Mouse (Mus musculus): ENCODE measurements around the gene Sh2b2.

Sh2b2 gene

DNA sequence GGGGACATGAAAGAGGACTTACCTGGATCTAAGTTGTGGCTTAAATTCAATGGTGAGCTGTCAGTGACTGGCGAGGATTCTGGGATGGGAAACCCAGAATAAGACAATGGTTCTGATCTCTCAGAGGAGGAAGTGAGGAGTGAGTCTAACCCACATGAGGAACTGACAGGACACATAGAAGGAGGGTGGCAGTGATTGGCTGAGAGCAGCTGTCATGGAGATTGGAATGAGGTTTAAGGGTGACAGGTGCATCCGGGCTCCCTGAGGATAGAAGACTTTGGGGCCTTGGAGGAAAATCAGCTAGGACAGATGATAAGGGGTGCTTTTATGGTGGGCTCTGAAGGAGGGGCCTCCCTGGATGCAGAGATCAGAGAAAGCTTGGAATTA, at the start of gene Sh2b2:
Sh2b2 (minus strand) TSS at position 105 of the 387 bp plus-strand sequence.
- in situ Hi-C loops (cut with MboI, MseI), result no loop called here

DNA sequence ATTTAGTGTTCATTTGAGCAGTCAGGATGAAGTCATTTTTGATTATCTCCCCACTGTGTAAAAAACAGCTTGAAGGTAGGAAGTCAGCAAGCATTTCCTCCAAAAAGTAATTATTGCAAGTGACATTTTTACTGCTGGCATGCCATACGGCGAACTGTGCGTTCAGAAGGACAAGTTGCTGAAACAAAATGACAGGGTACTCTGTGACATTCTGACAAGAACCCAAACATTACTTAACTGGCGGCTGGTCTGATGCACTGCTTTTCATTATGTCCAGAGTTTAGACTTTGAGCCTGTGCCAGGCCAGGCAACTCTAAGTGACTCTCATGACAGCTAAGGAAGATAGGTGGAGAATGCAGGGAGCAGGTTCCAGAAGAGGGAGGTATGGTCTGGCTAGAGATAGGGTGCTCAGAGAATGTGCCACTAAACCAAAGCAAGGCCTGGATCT, 46.6 kb upstream of the Sh2b2 start:
- in situ Hi-C loops (cut with MboI, MseI), result no loop called here

DNA sequence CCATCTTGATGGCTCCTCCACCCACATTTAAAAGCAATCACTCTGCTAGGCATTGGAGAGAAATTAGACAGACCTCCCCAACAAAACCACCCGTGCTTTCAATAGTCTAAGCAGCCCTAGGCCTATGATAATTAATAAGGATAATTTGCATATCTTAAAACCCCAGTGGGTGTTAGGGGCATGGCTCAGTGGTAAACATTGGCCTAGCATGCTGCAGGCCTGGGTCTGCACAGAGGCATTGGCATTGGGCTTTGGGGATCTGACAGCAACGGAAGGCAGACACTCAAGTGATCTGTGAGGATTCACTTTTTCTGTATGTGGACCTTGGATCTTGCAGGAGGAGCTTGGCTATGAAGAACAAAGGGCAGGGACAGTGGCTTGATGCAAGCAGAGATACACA, 46.0 kb upstream of the Sh2b2 start:
- in situ Hi-C loops (cut with MboI, MseI), result no loop called here

GRCm38 (mm10) chr5:136291562-136291961, 45.2 kb upstream of the Sh2b2 start:
- in situ Hi-C loops (cut with MboI, MseI), result no loop called here

DNA sequence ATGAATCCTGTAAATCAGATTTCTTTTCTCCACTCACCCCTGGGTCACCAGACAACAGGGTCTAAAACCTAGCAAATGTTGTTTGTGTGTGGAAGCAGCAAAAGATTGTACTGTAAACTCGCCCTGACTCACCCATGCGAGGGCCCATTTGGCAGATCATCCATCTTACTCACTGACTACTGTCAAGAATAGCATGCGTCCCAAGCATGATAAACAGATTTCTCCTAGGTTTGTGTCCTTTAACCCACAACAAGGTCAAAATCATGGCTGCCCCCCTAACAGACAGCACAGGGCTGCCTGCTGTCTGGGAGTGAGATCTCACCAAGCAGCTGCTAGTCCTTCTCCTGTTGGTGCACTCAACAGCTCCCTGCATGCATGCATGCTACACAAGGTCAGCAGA, 43.4 kb upstream of the Sh2b2 start:
- in situ Hi-C loops (cut with MboI, MseI), result loop anchor here (10.0 kb wide), 1 partner anchor 365 kb away; no protein-coding TSS in a partner anchor

- in situ Hi-C loops (cut with MboI, MseI), result loop anchor here (10.0 kb wide), 1 partner anchor 366 kb away; no protein-coding TSS in a partner anchor
Measured at GRCm38 (mm10) chr5:136288351-136289081, 42.2 kb upstream of the Sh2b2 start.

- in situ Hi-C loops (cut with MboI, MseI), result loop anchor here (10.0 kb wide), 1 partner anchor 368 kb away; no protein-coding TSS in a partner anchor
Measured at GRCm38 (mm10) chr5:136286566-136286965, 40.2 kb upstream of the Sh2b2 start.

- in situ Hi-C loops (cut with MboI, MseI), result loop anchor here (10.0 kb wide), 1 partner anchor 370 kb away; no protein-coding TSS in a partner anchor
Measured at GRCm38 (mm10) chr5:136285106-136285505, 38.8 kb upstream of the Sh2b2 start.

DNA sequence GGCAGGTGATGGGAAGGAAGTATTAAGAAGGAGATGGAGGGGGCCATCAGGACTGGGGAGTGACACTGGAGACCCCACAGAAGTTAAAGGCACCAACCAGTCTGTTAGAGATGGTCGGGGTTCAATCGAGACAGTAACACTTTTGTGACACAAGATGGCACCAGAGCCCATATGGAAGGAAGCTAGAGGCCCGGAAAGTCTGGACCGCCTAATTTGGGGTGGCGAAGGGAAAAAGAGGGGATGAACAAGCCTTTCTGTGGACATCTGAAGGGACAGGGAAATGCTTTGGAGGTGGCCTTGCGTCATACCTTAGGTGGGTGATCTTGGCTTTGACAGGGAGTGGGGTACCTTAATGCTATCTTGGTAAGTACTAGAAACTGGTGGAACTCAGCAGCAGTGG, 35.0 kb upstream of the Sh2b2 start:
- in situ Hi-C loops (cut with MboI, MseI), result loop anchor here (10.0 kb wide), 1 partner anchor 373 kb away; no protein-coding TSS in a partner anchor

DNA sequence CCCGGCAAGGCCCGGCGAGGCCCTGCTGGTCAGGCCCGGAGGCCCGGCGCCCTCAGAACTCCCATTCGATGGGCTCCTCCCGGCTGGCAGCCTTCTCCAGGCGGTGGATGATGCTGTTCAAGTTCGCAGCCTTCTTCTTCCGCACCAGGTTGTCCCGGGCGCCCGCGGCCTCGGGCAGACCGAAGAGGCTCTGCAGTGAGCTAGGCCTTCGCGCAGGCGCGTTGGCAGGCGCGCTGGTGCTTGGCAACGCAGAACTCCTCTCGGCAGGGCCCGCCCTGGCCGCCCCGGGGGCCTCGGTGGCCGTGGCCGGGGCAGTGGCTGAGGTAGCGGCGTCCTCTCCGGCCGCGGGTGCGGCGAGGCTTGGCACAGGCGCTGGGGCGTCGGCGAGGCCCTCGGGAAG, 28.4 kb upstream of the Sh2b2 start:
- in situ Hi-C loops (cut with MboI, MseI), result no loop called here

DNA sequence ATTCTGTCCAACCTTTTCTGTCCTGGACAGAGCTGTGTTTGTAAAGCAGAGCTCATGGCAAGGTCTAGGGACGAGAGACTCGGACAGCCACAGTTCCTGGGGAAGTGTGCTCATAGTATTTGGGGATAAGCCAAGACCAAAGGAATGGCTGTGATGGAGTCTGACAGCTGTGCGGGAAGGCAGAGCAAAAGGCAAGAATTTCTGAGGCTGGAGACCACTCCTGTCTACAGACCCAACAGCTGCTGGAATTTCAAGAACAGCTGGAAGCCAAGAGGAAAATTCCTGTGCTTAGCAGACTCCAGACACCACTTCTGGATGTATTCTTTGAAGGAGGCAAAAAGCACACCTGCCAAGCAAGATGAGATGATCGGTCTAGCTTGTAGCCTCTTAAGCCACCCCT, 23.6 kb upstream of the Sh2b2 start:
- in situ Hi-C loops (cut with MboI, MseI), result no loop called here

- in situ Hi-C loops (cut with MboI, MseI), result no loop called here
Measured at GRCm38 (mm10) chr5:136266077-136266476, 19.7 kb upstream of the Sh2b2 start.

DNA sequence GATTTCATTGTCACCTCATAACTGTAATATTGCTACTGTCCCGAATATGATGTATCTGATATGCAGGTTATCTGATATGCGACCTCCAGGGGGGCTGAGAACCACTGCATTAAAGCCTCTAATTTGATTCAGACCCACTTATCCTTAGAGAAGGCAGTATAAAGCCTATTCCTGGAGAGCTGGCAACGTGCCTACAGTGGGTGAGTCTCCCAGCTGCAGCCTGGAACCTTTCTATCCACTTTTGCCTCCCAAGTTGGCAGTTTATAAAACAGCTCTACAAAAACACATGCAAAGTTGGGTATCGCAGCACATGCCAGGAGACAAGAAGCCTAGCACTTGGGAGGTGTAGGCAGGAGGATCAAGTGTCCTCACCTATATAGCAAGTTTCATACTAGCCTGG, 17.0 kb upstream of the Sh2b2 start:
- in situ Hi-C loops (cut with MboI, MseI), result no loop called here

GRCm38 (mm10) chr5:136258919-136259318, 12.6 kb upstream of the Sh2b2 start:
- in situ Hi-C loops (cut with MboI, MseI), result no loop called here

- in situ Hi-C loops (cut with MboI, MseI), result loop anchor here (5.0 kb wide), 2 partner anchors 51 to 454 kb away; no protein-coding TSS in a partner anchor
Measured at GRCm38 (mm10) chr5:136252899-136253298, 6.5 kb upstream of the Sh2b2 start.

DNA sequence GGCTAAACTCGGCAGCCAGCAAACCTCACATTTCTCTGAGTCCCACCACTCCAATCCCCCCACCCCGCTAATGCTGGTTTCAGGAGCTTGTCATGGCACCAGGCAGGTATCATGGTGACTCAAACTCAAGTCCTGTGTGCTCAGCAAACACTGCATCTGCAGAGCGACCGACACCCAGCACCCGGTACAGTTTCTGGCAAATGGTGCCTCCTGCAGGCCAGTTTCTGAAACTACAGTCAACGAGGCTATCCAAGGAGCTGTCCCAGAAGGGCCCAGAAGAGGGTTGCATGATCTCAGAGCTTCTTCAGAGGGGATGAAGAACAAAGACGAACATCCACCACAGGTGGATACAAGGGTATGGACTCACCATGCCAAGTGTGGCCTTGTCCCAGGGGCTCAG, 4.6 kb upstream of the Sh2b2 start:
- in situ Hi-C loops (cut with MboI, MseI), result loop anchor here (5.0 kb wide), 2 partner anchors 49 to 456 kb away; no protein-coding TSS in a partner anchor

- in situ Hi-C loops (cut with MboI, MseI), result no loop called here
Measured at GRCm38 (mm10) chr5:136248441-136248840, 2.1 kb upstream of the Sh2b2 start.

GRCm38 (mm10) chr5:136245541-136246451, 560 bp downstream of the Sh2b2 start:
- in situ Hi-C loops (cut with MboI, MseI), result no loop called here

DNA sequence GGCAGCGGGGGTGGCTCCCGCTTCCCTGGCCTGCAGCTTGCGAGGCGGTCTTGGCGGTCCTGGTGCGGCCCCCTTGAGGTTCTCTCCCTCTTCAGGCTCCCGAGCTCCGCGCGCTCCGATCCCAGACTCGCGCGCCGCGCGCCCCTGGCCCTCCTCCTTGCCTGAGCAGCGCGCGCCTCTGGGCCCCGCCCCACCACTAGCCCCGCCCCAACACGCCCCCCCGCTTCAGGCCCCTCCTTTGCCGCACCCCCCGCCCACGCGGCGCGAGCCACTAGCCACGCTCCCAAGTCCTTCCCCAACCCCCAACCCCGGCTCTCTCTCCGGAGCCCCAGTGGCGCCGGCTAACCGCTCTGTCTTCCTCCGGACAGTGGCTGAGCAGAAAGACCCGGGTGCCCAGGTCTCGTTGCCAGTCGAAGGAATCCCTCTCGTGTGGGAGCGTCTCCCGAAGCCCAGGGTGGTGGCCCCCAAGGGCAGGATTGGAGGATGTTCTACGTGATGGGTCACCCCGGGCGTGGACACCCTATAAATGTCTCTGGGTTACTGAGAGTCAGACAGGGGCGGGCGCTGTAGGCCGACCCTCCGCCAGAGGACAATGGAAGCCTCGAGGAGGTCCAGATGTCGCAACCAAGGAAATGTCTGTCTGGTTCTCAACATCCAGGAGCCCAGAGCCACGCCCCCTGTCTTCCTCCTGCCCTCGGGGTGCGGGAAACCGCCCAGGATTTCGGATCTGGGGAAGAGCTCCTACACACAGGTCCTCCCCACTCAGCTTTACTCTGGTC, 1.4 kb downstream of the Sh2b2 start:
- in situ Hi-C loops (cut with MboI, MseI), result no loop called here

GRCm38 (mm10) chr5:136243851-136244761, 2.2 kb downstream of the Sh2b2 start:
- in situ Hi-C loops (cut with MboI, MseI), result no loop called here
